8 mouse cellular contexts compared by ENCODE assay signal in the genomic region with DNA sequence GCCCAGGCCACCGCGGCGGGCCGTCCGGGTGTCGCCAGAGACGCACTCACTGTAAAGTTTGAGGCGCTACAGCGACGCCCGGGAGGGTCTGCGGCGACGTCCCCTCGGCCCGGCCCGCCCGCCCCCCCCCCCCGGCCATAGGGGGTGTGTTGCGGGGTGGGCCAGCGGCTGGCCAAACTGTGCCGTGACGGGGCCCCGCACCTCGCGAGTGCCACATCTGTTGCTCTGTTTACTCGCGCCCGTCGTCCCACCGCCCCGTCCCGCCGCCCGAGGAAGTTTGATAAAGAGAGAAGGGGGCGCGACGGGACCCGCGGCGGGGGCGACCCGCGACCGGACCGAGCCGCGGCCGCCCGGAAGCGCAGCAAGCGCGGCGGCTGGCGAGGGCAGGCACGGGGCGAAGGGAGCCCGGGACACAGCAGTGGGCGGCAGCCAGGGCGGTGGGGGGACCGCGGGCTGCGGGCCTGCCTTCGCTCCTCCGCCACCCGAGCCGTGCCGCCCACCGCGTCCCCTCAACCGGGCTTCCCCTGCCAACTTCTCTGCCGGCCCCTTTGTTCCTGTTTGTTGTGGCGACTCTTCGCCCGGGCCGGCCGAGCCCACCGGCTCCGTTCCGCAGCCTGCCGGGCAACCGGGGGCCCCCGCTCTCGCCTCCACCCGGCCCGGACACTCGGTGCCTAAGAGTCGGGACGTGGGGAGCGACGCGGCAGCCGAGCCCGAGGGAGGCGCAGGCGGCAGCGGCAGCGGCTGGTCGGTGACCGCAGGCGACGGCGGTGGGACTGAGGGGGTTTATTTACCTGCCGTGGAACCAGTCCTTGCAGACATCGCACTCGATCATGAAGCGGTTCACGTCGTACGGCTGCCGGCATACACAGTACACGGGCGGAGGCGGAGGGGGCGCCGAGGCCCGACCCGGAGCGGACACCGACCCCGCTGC. TPM values are rescaled to one million over a fixed set of nuclear protein-coding genes. Genes with fewer than 3 reads are reported as not detected.
DNase-seq lines count a peak whose midpoint lies in the region; ATAC-seq lines count a peak whose summit lies in the region.

No protein-coding gene starts in this region.

- no peaks in the 10 kb centered on the region for H3K36me3 ChIP-seq in forebrain, embryonic 11.5 days (ENCODE audit: control insufficient read depth, insufficient read depth, low read length)
- H3K36me3 ChIP-seq in hindbrain, embryonic 15.5 days, result no peaks in the 10 kb centered on the region
- H3K36me3 ChIP-seq in liver, embryonic 16.5 days (ENCODE audit: control insufficient read depth, insufficient read depth), result no peaks in the 10 kb centered on the region
- H3K36me3 ChIP-seq in neural tube, embryonic 12.5 days, result no peaks in the 10 kb centered on the region

- H3K4me3 ChIP-seq in forebrain, embryonic 11.5 days (ENCODE audit: low read depth, low read length), result peak overlapping the region; percentile 98
- peak overlapping the region; percentile 76 for H3K4me3 ChIP-seq in hindbrain, embryonic 15.5 days
- peak overlapping the region; percentile 98 for H3K4me3 ChIP-seq in liver, embryonic 16.5 days (ENCODE audit: low read depth, low read length)
- H3K4me3 ChIP-seq in neural tube, embryonic 12.5 days, result peak overlapping the region; percentile 99

- DNase-seq in kidney, adult 18-20 months, result peak; percentile 63
- DNase-seq in kidney, adult 9 months, result no peak
- DNase-seq in adrenal gland, adult 18-20 months (ENCODE audit: low spot score in 2 of 2), result peak; percentile 57 to 59
- no peak for DNase-seq in forebrain, embryonic 11.5 days (ENCODE audit: low spot score)
- peak; percentile 18 to 69 for DNase-seq in urinary bladder, adult 18-20 months (ENCODE audit: low spot score in 2 of 2)

- H3K4me2 ChIP-seq in forebrain, embryonic 11.5 days (ENCODE audit: low read depth, low read length, severe bottlenecking), result peak overlapping the region; percentile 72
- H3K4me2 ChIP-seq in hindbrain, embryonic 15.5 days, result peak overlapping the region; percentile 73
- H3K4me2 ChIP-seq in liver, embryonic 16.5 days (ENCODE audit: low read depth, low read length), result peak overlapping the region; percentile 98
- H3K4me2 ChIP-seq in neural tube, embryonic 12.5 days (replicated peaks), result peak overlapping the region; percentile 68

- peak overlapping the region; percentile 96 for H3K27ac ChIP-seq in forebrain, embryonic 11.5 days (ENCODE audit: low read depth, low read length)
- peak overlapping the region; percentile 92 for H3K27ac ChIP-seq in hindbrain, embryonic 15.5 days (replicated peaks)
- peak overlapping the region; percentile 99 for H3K27ac ChIP-seq in liver, embryonic 16.5 days (ENCODE audit: low read length)
- H3K27ac ChIP-seq in neural tube, embryonic 12.5 days, result peak overlapping the region; percentile 98

- 0 out of 2 replicates have a peak, but pooled peaks cover 2% of the 10 kb centered on the region for H3K4me1 ChIP-seq in forebrain, embryonic 11.5 days (replicated peaks; ENCODE audit: control insufficient read depth, insufficient read depth, low read length)
- peaks cover 23% of the 10 kb centered on the region for H3K4me1 ChIP-seq in hindbrain, embryonic 15.5 days (replicated peaks)
- H3K4me1 ChIP-seq in liver, embryonic 16.5 days (ENCODE audit: control insufficient read depth, low read depth, low read length), result peaks cover 26% of the 10 kb centered on the region
- H3K4me1 ChIP-seq in neural tube, embryonic 12.5 days, result peaks cover 6% of the 10 kb centered on the region; the same call in 1 of the 2 replicates

- WGBS in forebrain, embryonic 11.5 days, result under 1% methylated on average over 90 of the region's 121 CpGs
- WGBS in hindbrain, embryonic 15.5 days, result under 1% methylated on average over 70 of the region's 121 CpGs
- under 1% methylated on average over 91 of the region's 121 CpGs for whole genome bisulfite sequencing in liver, embryonic 16.5 days (ENCODE audit: insufficient replicate concordance)
- under 1% methylated on average over 113 of the region's 121 CpGs for WGBS in neural tube, embryonic 12.5 days

- H3K9me3 ChIP-seq in forebrain, embryonic 11.5 days (ENCODE audit: control insufficient read depth, low read length), result no peaks in the 10 kb centered on the region
- no peaks in the 10 kb centered on the region for H3K9me3 ChIP-seq in hindbrain, embryonic 15.5 days
- H3K9me3 ChIP-seq in liver, embryonic 16.5 days (replicated peaks; ENCODE audit: control insufficient read depth, low read length), result no peaks in the 10 kb centered on the region
- H3K9me3 ChIP-seq in neural tube, embryonic 12.5 days, result no peaks in the 10 kb centered on the region

- H3K27me3 ChIP-seq in forebrain, embryonic 11.5 days (ENCODE audit: control insufficient read depth, insufficient read depth, low read length), result no peaks in the 10 kb centered on the region
- no peaks in the 10 kb centered on the region for H3K27me3 ChIP-seq in hindbrain, embryonic 15.5 days
- no peaks in the 10 kb centered on the region; the same call in 1 of the 2 replicates for H3K27me3 ChIP-seq in liver, embryonic 16.5 days (ENCODE audit: control insufficient read depth, insufficient read depth, low read depth, low read length)
- no peaks in the 10 kb centered on the region for H3K27me3 ChIP-seq in neural tube, embryonic 12.5 days (replicated peaks)

- H3K9ac ChIP-seq in forebrain, embryonic 11.5 days (ENCODE audit: low read length), result peak overlapping the region; percentile 97
- peak overlapping the region; percentile 79 for H3K9ac ChIP-seq in hindbrain, embryonic 15.5 days
- H3K9ac ChIP-seq in liver, embryonic 16.5 days (ENCODE audit: low read depth, low read length), result peak overlapping the region; percentile 100
- H3K9ac ChIP-seq in neural tube, embryonic 12.5 days, result peak overlapping the region; percentile 99

- ATAC-seq in forebrain, embryonic 11.5 days (replicated peaks; ENCODE audit: low FRiP score), result peak; percentile 63
- ATAC-seq in hindbrain, embryonic 15.5 days (ENCODE audit: low FRiP score, low read depth), result peak; percentile 77
- peak; percentile 19 for ATAC-seq in liver, embryonic 16.5 days (ENCODE audit: low read depth)
- peak; percentile 67 for ATAC-seq in neural tube, embryonic 12.5 days (ENCODE audit: low FRiP score, low read depth)

RNA-seq across cellular contexts. Expression of a gene that starts 0.7 kb away (rescaled TPM):
- total RNA-seq in adrenal gland, adult 18-20 months (2021), result 10 to 100 TPM; 11.6 to 12.9 TPM
- 14.4 and 16.3 TPM in 2 replicates for polyA plus RNA-seq in forebrain, embryonic 11.5 days (2014; fragmentation: Nextera tagmentation; extraction: Ambion mirVana)
- polyA plus RNA-seq in hindbrain, embryonic 15.5 days (2015; fragmentation: Nextera tagmentation; extraction: Ambion mirVana), result 4.7 and 6.0 TPM in 2 replicates
- polyA plus RNA-seq in liver, embryonic 16.5 days (2015; fragmentation: Nextera tagmentation; extraction: Ambion mirVana), result 12.5 and 13.0 TPM in 2 replicates
- 19.5 and 20.7 TPM in 2 replicates for polyA plus RNA-seq in neural tube, embryonic 12.5 days (2016; fragmentation: Nextera tagmentation; extraction: Ambion mirVana)

Comparison
In these comparisons a context has a peak if more than half of its experiments do, and no peak if none do; other contexts are left out.
1. DNase-seq: peak in kidney, adult 18-20 months (single experiment), adrenal gland, adult 18-20 months (2 of 2) and urinary bladder, adult 18-20 months (2 of 2); none in kidney, adult 9 months (single experiment) and forebrain, embryonic 11.5 days (single experiment).
2. ATAC-seq: peak in every context shown above with its lines; median percentile 77 in hindbrain, embryonic 15.5 days; 67 in neural tube, embryonic 12.5 days; 63 in forebrain, embryonic 11.5 days; 19 in liver, embryonic 16.5 days.
3. Peak in every context shown above with its lines, with median percentiles within 50 percentile points of each other: H3K27ac ChIP-seq, H3K4me2 ChIP-seq, H3K4me3 ChIP-seq and H3K9ac ChIP-seq.